Mouse (Mus musculus): ENCODE results near the gene Stard3.

DNA sequence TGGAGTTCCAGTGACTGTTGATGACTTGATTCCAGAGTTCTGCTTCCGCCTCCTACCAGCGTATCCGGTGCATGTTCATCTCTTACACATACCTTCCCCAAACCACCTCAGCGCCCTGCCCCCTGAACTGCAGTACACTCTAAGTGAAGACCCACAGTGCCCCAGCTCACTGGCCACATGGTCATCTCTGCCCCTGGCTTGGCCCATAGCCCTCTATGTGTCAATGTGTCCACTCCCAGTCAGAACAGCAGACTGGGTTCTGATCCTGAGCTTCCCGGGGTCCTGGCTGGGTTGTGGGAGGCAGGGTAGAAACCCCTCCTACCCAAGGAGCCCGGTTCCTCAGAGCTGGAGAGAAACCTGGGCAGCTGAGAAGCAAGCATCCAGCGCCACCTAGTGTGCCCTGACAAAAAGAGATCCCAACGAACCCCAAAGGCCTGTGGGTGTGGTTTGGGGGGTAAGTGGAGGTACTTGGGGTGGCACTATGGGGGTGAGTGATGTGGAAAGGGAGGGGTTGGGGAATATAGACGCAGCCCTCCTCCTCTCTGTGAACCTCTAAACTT, 31.1 kb downstream of the Stard3 start:
- no peak for TF ChIP-seq ZMIZ1 (IDR thresholded peaks at IDR 0.05; ENCODE audit: low read depth, low read length)
- TF ChIP-seq ETS1 (conservative IDR thresholded peaks at IDR 0.05; ENCODE audit: low read depth, low read length): no peak
- no peak for TF ChIP-seq MAFK (IDR thresholded peaks at IDR 0.05; ENCODE audit: insufficient replicate concordance, low read length)
- TF ChIP-seq KAT2A (IDR thresholded peaks at IDR 0.05; ENCODE audit: insufficient replicate concordance, low read length): no peak
- peak in 1 of 2 experiments; percentile 88; a peak in 2 of 4 replicates for TF ChIP-seq CTCF (conservative IDR thresholded peaks at IDR 0.05 in 1 of 2, IDR thresholded peaks at IDR 0.05 in 1 of 2; ENCODE audit: low read depth in 2 of 2, low read length in 2 of 2)
- TF ChIP-seq ZKSCAN1 (IDR thresholded peaks at IDR 0.05; ENCODE audit: borderline replicate concordance, low read depth, low read length): no peak
- no peak for TF ChIP-seq GABPA (IDR thresholded peaks at IDR 0.05; ENCODE audit: insufficient replicate concordance, low read depth, low read length)
- TF ChIP-seq UBTF (IDR thresholded peaks at IDR 0.05; ENCODE audit: low read depth, low read length): no peak
- no peak for TF ChIP-seq POLR2A (IDR thresholded peaks at IDR 0.05; ENCODE audit: low read depth, low read length)
- no peak for TF ChIP-seq EP300 (IDR thresholded peaks at IDR 0.05; ENCODE audit: low read length)
- no peak for TF ChIP-seq MAZ (IDR thresholded peaks at IDR 0.05; ENCODE audit: low read depth, low read length)

All from CH12.LX (cell line).